Mouse (Mus musculus): Measurements from ENCODE around the gene Tmem14c. TPM values are rescaled to one million over a fixed set of nuclear protein-coding genes. Genes with fewer than 3 reads are reported as not detected.

Gene Tmem14c
- polyA plus RNA-seq, 1 experiment from 2014 or later: 337 TPM

GRCm38 (mm10) chr13:40972976-40973375 is 43.1 kb upstream of the Tmem14c start:
- no peak for ATAC-seq
- no peak overlapping the region for H3K4me3 ChIP-seq (ENCODE audit: low read depth, low read length)
- no peaks in the 10 kb centered on the region for H3K4me1 ChIP-seq (replicated peaks; ENCODE audit: control insufficient read depth, insufficient read depth, low read length)
- H3K9me3 ChIP-seq (ENCODE audit: control insufficient read depth): no peaks in the 10 kb centered on the region
- no peak overlapping the region for H3K4me2 ChIP-seq (replicated peaks; ENCODE audit: low read depth)
- H3K27ac ChIP-seq (ENCODE audit: low read depth, low read length): no peak overlapping the region
- TF ChIP-seq CTCF (IDR thresholded peaks at IDR 0.05; ENCODE audit: low read depth): no peak
- no peaks in the 10 kb centered on the region for H3K27me3 ChIP-seq (replicated peaks; ENCODE audit: control insufficient read depth, insufficient read depth, low read length)
- no peak overlapping the region for H3K9ac ChIP-seq (ENCODE audit: low read depth, low read length)
- no peaks in the 10 kb centered on the region for H3K36me3 ChIP-seq (ENCODE audit: control insufficient read depth, insufficient read depth)
- 93% methylated on average over 5 of the region's 5 CpGs for WGBS

- H3K27me3 ChIP-seq (replicated peaks; ENCODE audit: control insufficient read depth, insufficient read depth, low read length): no peaks in the 10 kb centered on the region
- H3K36me3 ChIP-seq (ENCODE audit: control insufficient read depth, insufficient read depth): no peaks in the 10 kb centered on the region
- no peak overlapping the region for H3K9ac ChIP-seq (ENCODE audit: low read depth, low read length)
- WGBS: 30% methylated on average over 7 of the region's 7 CpGs
- H3K4me1 ChIP-seq (replicated peaks; ENCODE audit: control insufficient read depth, insufficient read depth, low read length): no peaks in the 10 kb centered on the region
- peak; percentile 53 for ATAC-seq
- no peaks in the 10 kb centered on the region for H3K9me3 ChIP-seq (ENCODE audit: control insufficient read depth)
- H3K27ac ChIP-seq (ENCODE audit: low read depth, low read length): no peak overlapping the region
- H3K4me2 ChIP-seq (replicated peaks; ENCODE audit: low read depth): no peak overlapping the region
- peak; percentile 91 for TF ChIP-seq CTCF (IDR thresholded peaks at IDR 0.05; ENCODE audit: low read depth)
- no peak overlapping the region for H3K4me3 ChIP-seq (ENCODE audit: low read depth, low read length)
These were observed 38.5 kb upstream of the Tmem14c start for GRCm38 (mm10) chr13:40977609-40978008.

GRCm38 (mm10) chr13:40978652-40979051 is 37.4 kb upstream of the Tmem14c start:
- Histone ChIP-seq H3K36me3 (ENCODE audit: control insufficient read depth, insufficient read depth) (no peaks in the 10 kb centered on the region), H3K27me3 (replicated peaks; ENCODE audit: control insufficient read depth, insufficient read depth, low read length) (no peaks in the 10 kb centered on the region), H3K9me3 (ENCODE audit: control insufficient read depth) (no peaks in the 10 kb centered on the region), H3K27ac (ENCODE audit: low read depth, low read length) (0 out of 2 replicates have a peak overlapping the region, but pooled peaks have one; percentile 3), H3K4me1 (replicated peaks; ENCODE audit: control insufficient read depth, insufficient read depth, low read length) (no peaks in the 10 kb centered on the region), H3K4me2 (replicated peaks; ENCODE audit: low read depth) (no peak overlapping the region), H3K4me3 (ENCODE audit: low read depth, low read length) (no peak overlapping the region), H3K9ac (ENCODE audit: low read depth, low read length) (no peak overlapping the region)
- WGBS: 46% methylated on average over 4 of the region's 4 CpGs
- TF ChIP-seq CTCF (IDR thresholded peaks at IDR 0.05; ENCODE audit: low read depth): no peak
- no peak for ATAC-seq

GRCm38 (mm10) chr13:40979321-40979720 is 36.8 kb upstream of the Tmem14c start:
- WGBS: 25% methylated on average over 2 of the region's 2 CpGs

GRCm38 (mm10) chr13:40982759-40983158 is 33.3 kb upstream of the Tmem14c start:
- H3K4me3 ChIP-seq (ENCODE audit: low read depth, low read length): no peak overlapping the region
- no peaks in the 10 kb centered on the region for H3K27me3 ChIP-seq (replicated peaks; ENCODE audit: control insufficient read depth, insufficient read depth, low read length)
- WGBS: 59% methylated on average over 1 of the region's 1 CpGs

More at GRCm38 (mm10) chr13:40979321-40979720, 36.8 kb upstream of the Tmem14c start:
- ATAC-seq: no peak
- no peaks in the 10 kb centered on the region for H3K27me3 ChIP-seq (replicated peaks; ENCODE audit: control insufficient read depth, insufficient read depth, low read length)
- no peaks in the 10 kb centered on the region for H3K36me3 ChIP-seq (ENCODE audit: control insufficient read depth, insufficient read depth)
- no peaks in the 10 kb centered on the region for H3K9me3 ChIP-seq (ENCODE audit: control insufficient read depth)
- H3K27ac ChIP-seq (ENCODE audit: low read depth, low read length): 0 out of 2 replicates have a peak overlapping the region, but pooled peaks have one; percentile 3
- no peak overlapping the region for H3K4me3 ChIP-seq (ENCODE audit: low read depth, low read length)
- no peak overlapping the region for H3K4me2 ChIP-seq (replicated peaks; ENCODE audit: low read depth)
- TF ChIP-seq CTCF (IDR thresholded peaks at IDR 0.05; ENCODE audit: low read depth): peak; percentile 63
- no peak overlapping the region for H3K9ac ChIP-seq (ENCODE audit: low read depth, low read length)
- no peaks in the 10 kb centered on the region for H3K4me1 ChIP-seq (replicated peaks; ENCODE audit: control insufficient read depth, insufficient read depth, low read length)

GRCm38 (mm10) chr13:40986081-40986480 is 30.0 kb upstream of the Tmem14c start:
- Histone ChIP-seq H3K27ac (ENCODE audit: low read depth, low read length) (no peak overlapping the region), H3K4me2 (replicated peaks; ENCODE audit: low read depth) (no peak overlapping the region), H3K4me3 (ENCODE audit: low read depth, low read length) (no peak overlapping the region), H3K27me3 (replicated peaks; ENCODE audit: control insufficient read depth, insufficient read depth, low read length) (no peaks in the 10 kb centered on the region), H3K9me3 (ENCODE audit: control insufficient read depth) (no peaks in the 10 kb centered on the region), H3K9ac (ENCODE audit: low read depth, low read length) (no peak overlapping the region), H3K36me3 (ENCODE audit: control insufficient read depth, insufficient read depth) (no peaks in the 10 kb centered on the region), H3K4me1 (replicated peaks; ENCODE audit: control insufficient read depth, insufficient read depth, low read length) (no peaks in the 10 kb centered on the region)
- no peak for ATAC-seq
- TF ChIP-seq CTCF (IDR thresholded peaks at IDR 0.05; ENCODE audit: low read depth): no peak
- WGBS: 94% methylated on average over 5 of the region's 5 CpGs

More at GRCm38 (mm10) chr13:40982759-40983158, 33.3 kb upstream of the Tmem14c start:
- no peaks in the 10 kb centered on the region for H3K4me1 ChIP-seq (replicated peaks; ENCODE audit: control insufficient read depth, insufficient read depth, low read length)
- no peak overlapping the region for H3K4me2 ChIP-seq (replicated peaks; ENCODE audit: low read depth)
- no peaks in the 10 kb centered on the region for H3K36me3 ChIP-seq (ENCODE audit: control insufficient read depth, insufficient read depth)
- ATAC-seq: no peak
- H3K9me3 ChIP-seq (ENCODE audit: control insufficient read depth): no peaks in the 10 kb centered on the region
- H3K9ac ChIP-seq (ENCODE audit: low read depth, low read length): no peak overlapping the region
- no peak for TF ChIP-seq CTCF (IDR thresholded peaks at IDR 0.05; ENCODE audit: low read depth)
- no peak overlapping the region for H3K27ac ChIP-seq (ENCODE audit: low read depth, low read length)
